Mouse (Mus musculus) CH12.LX (cell line): ENCODE results near the gene Pdzd2. TPM values are rescaled to one million over a fixed set of nuclear protein-coding genes. Genes with fewer than 3 reads are reported as not detected.

Source experiments
- DNase-seq: peaks from one replicate; pipeline ENCODE4 v3.0.0-alpha.2; 2013; ENCODE audit errors: extremely low read depth
- H3K27ac ChIP-seq: 2 replicates; pipeline ENCODE4 v1.5.1; 2012; ENCODE audit warnings: low read depth, mild to moderate bottlenecking, control low read depth, moderate library complexity; ENCODE audit not compliant: insufficient read depth
- H3K27me3 ChIP-seq: replicated peaks from 2 replicates; pipeline ENCODE3; 2012; ENCODE audit warnings: inconsistent platforms
- H3K36me3 ChIP-seq, 2 experiments: replicated peaks in 1 of 2; 2 replicates each; pipeline versions ENCODE3 to v1.6.1; 2012; ENCODE audit warnings: inconsistent platforms in 1 of 2, low read length in 1 of 2, mild to moderate bottlenecking in 1 of 2, mixed read lengths in 1 of 2, moderate library complexity in 1 of 2; ENCODE audit not compliant: control insufficient read depth in 1 of 2, insufficient read depth in 1 of 2
- H3K4me1 ChIP-seq, 2 experiments: 2 replicates each; pipeline ENCODE4 v1.6.1; 2012; ENCODE audit warnings: inconsistent platforms in 1 of 2, moderate library complexity in 1 of 2; ENCODE audit not compliant: insufficient read depth in 2 of 2, control insufficient read depth in 1 of 2
- H3K4me2 ChIP-seq: 2 replicates; pipeline ENCODE4 v1.6.1; 2012; ENCODE audit warnings: low read depth, mild to moderate bottlenecking, control low read depth; ENCODE audit not compliant: poor library complexity, insufficient read depth, severe bottlenecking
- H3K4me3 ChIP-seq, 3 experiments: fragments of 150-350 bp in 1 of 3; sonication (generic) in 1 of 3; replicated peaks in 1 of 3; 2 replicates each; pipeline versions ENCODE3 to v1.5.1; 2011 to 2012; ENCODE audit warnings: low read depth in 2 of 3, low read length in 2 of 3, mild to moderate bottlenecking in 2 of 3, moderate library complexity in 2 of 3, control low read depth in 1 of 3, improper control_type of control experiment in 1 of 3, inconsistent platforms in 1 of 3, mixed read lengths in 1 of 3; ENCODE audit not compliant: poor library complexity in 1 of 3
- H3K79me2 ChIP-seq: replicated peaks from 2 replicates; pipeline ENCODE4 v1.6.1; 2012; ENCODE audit warnings: mild to moderate bottlenecking, moderate library complexity; ENCODE audit not compliant: control insufficient read depth, poor library complexity, insufficient read depth, severe bottlenecking; ENCODE audit errors: extremely low read depth
- H3K9ac ChIP-seq: 2 replicates; pipeline ENCODE4 v1.6.1; 2012; ENCODE audit warnings: low read depth, mild to moderate bottlenecking, control low read depth, moderate library complexity; ENCODE audit not compliant: insufficient read depth
- H3K9me3 ChIP-seq: replicated peaks from 2 replicates; pipeline ENCODE3; 2012; ENCODE audit warnings: low read length, inconsistent platforms, mixed read lengths
- BHLHE40 ChIP-seq: IDR thresholded peaks from 2 replicates; pipeline ENCODE4 v1.6.1; 2011; ENCODE audit warnings: mild to moderate bottlenecking, low read depth, low read length, improper control_type of control experiment
- CHD1 ChIP-seq: IDR thresholded peaks from 2 replicates; pipeline ENCODE4 v1.6.1; 2012; ENCODE audit warnings: low read depth, low read length, improper control_type of control experiment, inconsistent platforms
- CHD2 ChIP-seq: IDR thresholded peaks from 2 replicates; pipeline ENCODE4 v1.6.1; 2011; ENCODE audit warnings: low read length, improper control_type of control experiment
- ELF1 ChIP-seq: IDR thresholded peaks from 2 replicates; pipeline ENCODE4 v1.6.1; 2014; ENCODE audit warnings: low read depth, mild to moderate bottlenecking, inconsistent platforms, low read length, improper control_type of control experiment
- ETS1 ChIP-seq: conservative IDR thresholded peaks from 2 replicates; pipeline ENCODE4 v1.6.1; 2012; ENCODE audit warnings: low read depth, mild to moderate bottlenecking, inconsistent platforms, low read length, improper control_type of control experiment, moderate library complexity
- HCFC1 ChIP-seq: IDR thresholded peaks from 2 replicates; pipeline ENCODE4 v1.6.1; 2012; ENCODE audit warnings: low read depth, mild to moderate bottlenecking, inconsistent platforms, low read length, improper control_type of control experiment
- MAFK ChIP-seq: IDR thresholded peaks from 2 replicates; pipeline ENCODE4 v1.6.1; 2011; ENCODE audit warnings: low read length, improper control_type of control experiment; ENCODE audit not compliant: insufficient replicate concordance
- MAZ ChIP-seq: IDR thresholded peaks from 2 replicates; pipeline ENCODE4 v1.6.1; 2012; ENCODE audit warnings: low read depth, mild to moderate bottlenecking, inconsistent platforms, low read length, improper control_type of control experiment, moderate library complexity
- MEF2A ChIP-seq: IDR thresholded peaks from 2 replicates; pipeline ENCODE4 v1.6.1; 2014; ENCODE audit warnings: low read depth, mild to moderate bottlenecking, inconsistent platforms, low read length, improper control_type of control experiment, borderline replicate concordance
- MXI1 ChIP-seq: IDR thresholded peaks from 2 replicates; pipeline ENCODE4 v1.6.1; 2011; ENCODE audit warnings: mild to moderate bottlenecking, low read depth, low read length, improper control_type of control experiment
- NRF1 ChIP-seq: IDR thresholded peaks from 2 replicates; pipeline ENCODE4 v1.6.1; 2014; ENCODE audit warnings: low read depth, mild to moderate bottlenecking, inconsistent platforms, low read length, improper control_type of control experiment, moderate library complexity
- PAX5 ChIP-seq: IDR thresholded peaks from 2 replicates; pipeline ENCODE4 v1.6.1; 2012; ENCODE audit warnings: low read length, inconsistent platforms, mixed read lengths
- SIN3A ChIP-seq: IDR thresholded peaks from 2 replicates; pipeline ENCODE4 v1.6.1; 2012; ENCODE audit warnings: low read length, improper control_type of control experiment, inconsistent platforms
- SMC3 ChIP-seq: IDR thresholded peaks from 2 replicates; pipeline ENCODE4 v1.6.1; 2011; ENCODE audit warnings: low read depth, low read length, improper control_type of control experiment
- TCF12 ChIP-seq: IDR thresholded peaks from 2 replicates; pipeline ENCODE4 v1.6.1; 2014; ENCODE audit warnings: low read depth, mild to moderate bottlenecking, inconsistent platforms, low read length, improper control_type of control experiment
- USF1 ChIP-seq: IDR thresholded peaks from 2 replicates; pipeline ENCODE4 v1.6.1; 2014; ENCODE audit warnings: low read depth, mild to moderate bottlenecking, inconsistent platforms, low read length, improper control_type of control experiment
- USF2 ChIP-seq: conservative IDR thresholded peaks from 2 replicates; pipeline ENCODE4 v1.6.1; 2011; ENCODE audit warnings: low read depth, low read length, improper control_type of control experiment
- ZC3H11A ChIP-seq: IDR thresholded peaks from 2 replicates; pipeline ENCODE4 v1.6.1; 2012; ENCODE audit warnings: low read depth, mild to moderate bottlenecking, inconsistent platforms, low read length, improper control_type of control experiment
- ZNF384 ChIP-seq: IDR thresholded peaks from 2 replicates; pipeline ENCODE4 v1.6.1; 2012; ENCODE audit warnings: low read depth, low read length, improper control_type of control experiment, inconsistent platforms
- dilution Hi-C: fragments of 300-500 bp; cut with MboI; formaldehyde crosslinking; loops from 2 replicates; pipeline ENCODE4 v1.14.3; 2020; ENCODE audit warnings: low sequenced_read_pairs; ENCODE audit not compliant: extremely low pct_unique_long_range_greater_than_20kb, extremely low pct_ligation_motif_present
- in situ Hi-C: fragments of 300-500 bp; cut with MboI; formaldehyde crosslinking; loops from 3 replicates; pipeline ENCODE4 v1.14.3; 2019; ENCODE audit warnings: low sequenced_read_pairs, low pct_ligation_motif_present, low pct_unique_long_range_greater_than_20kb, mixed read lengths
- polyA plus RNA-seq: library from polyadenylated mRNA; unstranded; fragments of >175 nt; gene quantifications from 2 replicates; pipeline ENCODE4 v1.2.1, GENCODE M21; 2012; ENCODE audit warnings: low read depth; ENCODE audit not compliant: insufficient read length
- total RNA-seq, 2 experiments: library from RNA; depleted of rRNA; stranded (reverse); fragments of 300-350 nt in 1 of 2; fragments of >200 nt in 1 of 2; gene quantifications; 2 replicates each; pipeline ENCODE4 v1.2.3; 2012 to 2014

The Pdzd2 gene
- total and polyA plus RNA-seq, 3 experiments: 0.04 to 0.24 (median 0.17) TPM

DNA sequence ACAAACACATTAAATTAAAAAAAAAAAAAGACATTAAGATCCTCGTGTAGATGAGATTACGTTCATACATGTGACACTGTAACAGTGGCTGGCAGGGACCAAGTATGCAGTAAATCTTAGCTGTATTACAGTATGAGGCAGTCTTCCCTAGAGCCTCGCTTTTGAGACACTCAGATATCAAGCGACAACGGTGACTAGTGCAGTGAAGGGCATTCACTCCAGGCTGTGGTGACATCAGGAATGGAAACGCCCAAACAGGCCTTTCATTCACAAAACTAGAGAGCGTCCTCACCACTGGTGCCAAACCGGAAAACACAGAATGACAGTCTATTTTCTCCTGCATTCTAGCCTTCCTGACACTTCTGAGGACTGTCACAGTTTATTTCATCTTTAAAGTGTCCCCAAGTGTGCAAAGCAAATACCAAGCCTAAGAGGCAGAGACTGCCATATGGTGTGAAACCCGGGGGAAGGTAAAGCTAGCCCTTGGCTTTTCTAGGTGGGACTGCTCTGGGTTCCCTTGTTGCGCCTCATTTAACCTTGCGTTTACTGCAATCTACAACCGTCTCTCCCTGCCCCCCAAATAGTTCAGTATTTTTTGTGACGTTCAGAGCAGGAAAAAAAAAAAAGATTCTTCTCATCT, 195.9 kb downstream of the Pdzd2 start:
- DNase-seq: no peak
- no peak for TF ChIP-seq CHD1
- TF ChIP-seq USF2: no peak
- no peak for TF ChIP-seq CHD2
- TF ChIP-seq ZC3H11A: no peak
- no peak for TF ChIP-seq SIN3A
- TF ChIP-seq ELF1: no peak
- TF ChIP-seq NRF1: no peak
- no peak for TF ChIP-seq PAX5
- TF ChIP-seq USF1: no peak
- no peak for TF ChIP-seq SMC3
- TF ChIP-seq MXI1: no peak
- no peak for TF ChIP-seq TCF12
- no peak for TF ChIP-seq MAFK
- TF ChIP-seq ZNF384: no peak
- no peak for TF ChIP-seq HCFC1
- TF ChIP-seq MAZ: no peak
- TF ChIP-seq ETS1: no peak
- no peak for TF ChIP-seq MEF2A
- no peak for TF ChIP-seq BHLHE40
- H3K9me3 ChIP-seq: no peaks in the 10 kb centered on the region
- dilution Hi-C loops (no loop called here), in situ Hi-C loops (no loop called here)
- no peak overlapping the region for H3K4me2 ChIP-seq
- no peaks in the 10 kb centered on the region for H3K27me3 ChIP-seq
- H3K9ac ChIP-seq: no peak overlapping the region
- no peak overlapping the region for H3K27ac ChIP-seq
- H3K4me1 ChIP-seq: no peaks in the 10 kb centered on the region
- H3K36me3 ChIP-seq: no peaks in the 10 kb centered on the region
- no peak overlapping the region for H3K4me3 ChIP-seq
- H3K79me2 ChIP-seq: no peaks in the 10 kb centered on the region

DNA sequence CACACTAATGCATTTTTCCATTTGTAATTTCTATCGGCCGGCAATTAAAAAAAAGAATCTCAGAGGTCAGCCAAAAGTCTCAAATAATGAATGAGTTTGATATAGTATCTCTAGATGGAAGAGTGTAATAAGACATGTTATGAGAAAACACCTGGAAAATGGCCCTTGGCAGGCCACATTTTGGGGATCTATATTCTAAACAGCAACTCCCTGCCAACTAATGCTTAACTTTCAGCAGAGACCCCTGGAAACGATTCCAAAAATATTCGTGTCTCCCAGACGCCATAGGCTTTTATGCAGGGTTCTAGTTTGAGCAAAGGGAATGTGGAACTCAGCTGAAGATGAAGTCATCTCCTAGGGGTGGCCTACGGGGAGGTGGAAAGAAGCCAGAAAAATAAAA, 197.4 kb downstream of the Pdzd2 start:
- H3K27ac ChIP-seq: no peak overlapping the region
- no peak for DNase-seq
- in situ Hi-C loops: no loop called here
- H3K27me3 ChIP-seq: no peaks in the 10 kb centered on the region
- no peaks in the 10 kb centered on the region for H3K9me3 ChIP-seq
- H3K79me2 ChIP-seq: no peaks in the 10 kb centered on the region
- no peak overlapping the region for H3K9ac ChIP-seq
- H3K4me2 ChIP-seq: no peak overlapping the region
- H3K4me1 ChIP-seq: peaks cover 4 to 8% of the 10 kb centered on the region in 2 experiments; a peak in 3 of 4 replicates
- dilution Hi-C loops: no loop called here
- no peaks in the 10 kb centered on the region for H3K36me3 ChIP-seq
- H3K4me3 ChIP-seq: no peak overlapping the region
- TF ChIP-seq NRF1: no peak
